Mouse (Mus musculus): Measurements from ENCODE around the gene Lima1.

DNA sequence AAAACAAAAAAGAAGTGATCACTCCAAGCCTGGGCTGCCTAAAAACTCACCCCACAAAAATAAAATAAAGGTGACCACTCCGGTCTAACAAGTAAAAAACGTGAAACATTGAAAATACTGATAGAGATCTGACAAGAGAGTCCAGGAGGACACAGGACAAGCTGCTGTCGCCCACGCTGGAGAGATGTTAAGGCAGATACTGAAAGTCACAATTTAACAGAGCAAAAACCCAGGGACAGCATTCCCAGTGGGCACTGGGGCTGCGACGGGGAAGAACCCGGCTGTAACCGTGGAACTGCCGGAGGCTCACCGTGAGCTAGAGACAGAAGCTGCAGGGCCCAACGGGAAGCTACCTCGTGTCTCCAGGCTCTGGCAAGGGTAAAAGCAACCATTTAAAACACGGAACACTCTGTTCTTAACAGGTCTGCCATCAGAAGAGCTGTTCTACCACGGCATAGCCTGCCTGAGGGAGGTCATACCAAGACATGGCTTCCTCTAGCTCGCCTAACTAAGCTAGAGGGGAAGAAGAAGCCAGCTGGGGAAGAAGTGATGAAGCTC is 44.4 kb upstream of the Lima1 start:
- TF ChIP-seq CTCF (IDR thresholded peaks at IDR 0.05; ENCODE audit: low read depth) (no peak), EP300 (IDR thresholded peaks at IDR 0.05; ENCODE audit: low read depth) (no peak)
